Mouse (Mus musculus): ENCODE measurements around the gene Tnk1.

The Tnk1 gene

DNA sequence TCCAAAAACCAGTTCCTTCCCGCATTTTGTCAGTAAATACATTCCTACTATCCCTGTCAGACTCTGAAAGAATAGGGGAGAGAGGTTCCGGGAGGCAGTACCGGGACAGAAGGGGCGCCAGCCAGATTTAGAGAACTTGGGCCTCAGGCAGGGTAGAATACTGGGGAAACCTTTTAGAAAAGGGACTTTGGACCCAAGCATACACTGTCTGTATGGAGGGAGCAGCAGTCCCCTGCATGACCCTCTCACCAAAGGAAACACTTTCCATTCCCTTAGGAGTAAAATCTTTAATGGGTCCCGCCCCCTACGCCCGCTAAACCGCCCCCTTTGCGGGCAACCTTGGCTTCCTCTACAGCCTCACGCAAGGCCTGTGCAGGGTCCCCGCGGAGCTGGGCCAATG is 55.2 kb downstream of the Tnk1 start:
- DNase-seq (ENCODE audit: low spot score) = no peak

DNA sequence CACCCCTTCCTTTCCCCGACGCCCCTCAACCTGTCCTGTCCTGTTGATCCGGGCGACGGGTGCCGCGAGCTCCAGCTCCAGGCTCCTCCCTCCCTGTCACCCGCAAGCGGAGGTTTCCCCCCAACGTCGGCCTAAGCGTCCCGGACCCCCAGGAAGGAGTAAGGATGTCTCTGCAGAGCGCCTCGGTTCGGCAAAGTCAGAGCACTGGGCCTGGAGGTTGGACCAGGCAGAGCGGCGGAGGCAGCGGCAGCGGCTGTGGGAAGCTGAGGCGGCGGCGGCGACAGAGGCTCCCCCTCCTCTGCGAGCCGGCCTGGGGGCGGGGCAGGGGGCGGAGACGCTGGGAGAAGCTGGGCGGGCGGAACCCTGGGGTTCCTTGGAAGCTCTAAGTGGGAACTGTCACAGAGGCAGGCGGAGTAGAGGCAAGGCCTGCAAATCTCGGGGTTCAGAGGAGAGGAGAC is 55.9 kb downstream of the Tnk1 start:
- peak; percentile 83 for DNase-seq (ENCODE audit: low spot score)

DNA sequence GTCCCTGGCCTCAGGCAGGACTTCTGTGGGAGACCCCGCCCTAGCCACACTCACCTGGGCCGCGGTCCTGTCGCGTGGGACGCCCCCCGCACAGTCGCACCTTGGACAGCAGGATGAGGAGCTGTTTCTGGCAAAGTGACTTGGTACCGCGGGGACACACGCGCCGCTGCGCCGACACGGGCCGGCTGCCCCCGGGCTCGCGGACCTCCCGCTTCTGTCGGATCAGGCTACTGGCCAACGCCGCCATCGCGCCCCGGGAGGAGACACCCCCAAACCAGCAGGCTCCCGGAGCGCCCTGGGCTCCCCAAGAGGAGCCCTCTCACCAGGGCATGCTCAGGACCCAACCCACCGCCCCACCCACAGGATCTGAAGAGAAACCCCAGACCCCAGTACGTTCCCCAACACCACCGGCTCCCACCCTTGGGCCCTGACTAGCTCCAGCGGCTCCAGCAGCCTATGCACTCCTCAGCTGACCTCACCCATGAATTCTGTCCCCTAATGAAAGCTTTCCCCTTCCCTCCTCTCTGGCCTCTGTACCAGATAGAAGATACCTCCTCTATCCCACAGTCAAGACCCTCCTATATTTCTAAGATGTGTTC is 57.1 kb downstream of the Tnk1 start, which contains the start of gene Fgf11:
TSS of gene Fgf11 (minus strand) at position 479 of the 599 bp plus-strand sequence.
- DNase-seq (ENCODE audit: low spot score) = no peak

Data from yolk sac, embryonic 10.5 days (tissue).